Mouse (Mus musculus): ENCODE data around the gene Ccdc22. TPM values are rescaled to one million over a fixed set of nuclear protein-coding genes. Genes with fewer than 3 reads are reported as not detected.

Gene Ccdc22
- total and polyA plus RNA-seq, 3 experiments = 23.9 to 32.4 (median 26.0) TPM

GRCm38 (mm10) chrX:7610035-7610434 is 4.7 kb upstream of the Ccdc22 start:
- dilution Hi-C loops (cut with MboI; ENCODE audit: extremely low pct_ligation_motif_present, extremely low pct_unique_long_range_greater_than_20kb, low sequenced_read_pairs) = no loop called here
- Histone ChIP-seq H3K27me3 (replicated peaks) (peaks cover 6% of the 10 kb centered on the region), H3K9ac (ENCODE audit: insufficient read depth, low read depth) (no peak overlapping the region), H3K4me2 (ENCODE audit: insufficient read depth, low read depth, poor library complexity, severe bottlenecking) (no peak overlapping the region), H3K9me3 (replicated peaks; ENCODE audit: low read length) (no peaks in the 10 kb centered on the region), H3K27ac (ENCODE audit: insufficient read depth, low read depth) (no peak overlapping the region), H3K79me2 (replicated peaks; ENCODE audit: control insufficient read depth, extremely low read depth, insufficient read depth, poor library complexity, severe bottlenecking) (no peaks in the 10 kb centered on the region), H3K4me3 (replicated peaks in 1 of 3; ENCODE audit: low read depth in 2 of 3, low read length in 2 of 3, poor library complexity in 1 of 3) (no peak overlapping the region), H3K36me3 (replicated peaks in 1 of 2; ENCODE audit: control insufficient read depth in 1 of 2, insufficient read depth in 1 of 2, low read length in 1 of 2) (no peaks in the 10 kb centered on the region), H3K4me1 (ENCODE audit: control insufficient read depth in 1 of 2, insufficient read depth in 2 of 2) (no peaks in the 10 kb centered on the region)
- TF ChIP-seq GABPA (IDR thresholded peaks at IDR 0.05; ENCODE audit: insufficient replicate concordance, low read depth, low read length) = no peak
- no peak for TF ChIP-seq JUND (conservative IDR thresholded peaks at IDR 0.05; ENCODE audit: low read depth, low read length)
- TF ChIP-seq MXI1 (IDR thresholded peaks at IDR 0.05; ENCODE audit: low read depth, low read length) = no peak
- TF ChIP-seq ZC3H11A (IDR thresholded peaks at IDR 0.05; ENCODE audit: low read depth, low read length) = no peak
- TF ChIP-seq POLR2AphosphoS2 (IDR thresholded peaks at IDR 0.05; ENCODE audit: low read depth, low read length) = no peak
- TF ChIP-seq NRF1 (IDR thresholded peaks at IDR 0.05; ENCODE audit: low read depth, low read length) = no peak
- no peak for TF ChIP-seq NELFE (IDR thresholded peaks at IDR 0.05; ENCODE audit: low read depth, low read length)
- no peak for TF ChIP-seq ZNF384 (IDR thresholded peaks at IDR 0.05; ENCODE audit: low read depth, low read length)
- no peak for TF ChIP-seq IRF4 (IDR thresholded peaks at IDR 0.05; ENCODE audit: low read depth, low read length)
- TF ChIP-seq TBP (conservative IDR thresholded peaks at IDR 0.05; ENCODE audit: low read depth, low read length) = no peak
- TF ChIP-seq USF2 (conservative IDR thresholded peaks at IDR 0.05; ENCODE audit: low read depth, low read length) = no peak
- no peak for TF ChIP-seq MAX (IDR thresholded peaks at IDR 0.05; ENCODE audit: low read length)
- no peak for TF ChIP-seq SIN3A (IDR thresholded peaks at IDR 0.05; ENCODE audit: low read length)
- TF ChIP-seq RAD21 (IDR thresholded peaks at IDR 0.05; ENCODE audit: low read depth, low read length) = no peak
- in situ Hi-C loops (cut with MboI; ENCODE audit: low pct_ligation_motif_present, low pct_unique_long_range_greater_than_20kb, low sequenced_read_pairs) = no loop called here
- DNase-seq (ENCODE audit: extremely low read depth) = no peak

- Histone ChIP-seq H3K27ac (ENCODE audit: insufficient read depth, low read depth) (no peak within 1 kb of the TSS), H3K79me2 (replicated peaks; ENCODE audit: control insufficient read depth, extremely low read depth, insufficient read depth, poor library complexity, severe bottlenecking) (peaks cover 3% of the 10 kb centered on the region; the same call in 1 of the 2 replicates), H3K27me3 (replicated peaks) (peaks cover 5% of the 10 kb centered on the region), H3K4me3 (replicated peaks in 1 of 3; ENCODE audit: low read depth in 2 of 3, low read length in 2 of 3, poor library complexity in 1 of 3) (no peak within 1 kb of the TSS), H3K4me2 (ENCODE audit: insufficient read depth, low read depth, poor library complexity, severe bottlenecking) (no peak within 1 kb of the TSS), H3K36me3 (replicated peaks in 1 of 2; ENCODE audit: control insufficient read depth in 1 of 2, insufficient read depth in 1 of 2, low read length in 1 of 2) (peaks cover 5 to 18% of the 10 kb centered on the region in 2 experiments), H3K4me1 (ENCODE audit: control insufficient read depth in 1 of 2, insufficient read depth in 2 of 2) (peaks cover 3 to 12% of the 10 kb centered on the region in 2 experiments; a peak in 3 of 4 replicates), H3K9me3 (replicated peaks; ENCODE audit: low read length) (no peaks in the 10 kb centered on the region), H3K9ac (ENCODE audit: insufficient read depth, low read depth) (no peak within 1 kb of the TSS)
- dilution Hi-C loops (cut with MboI; ENCODE audit: extremely low pct_ligation_motif_present, extremely low pct_unique_long_range_greater_than_20kb, low sequenced_read_pairs) (no loop called here), in situ Hi-C loops (cut with MboI; ENCODE audit: low pct_ligation_motif_present, low pct_unique_long_range_greater_than_20kb, low sequenced_read_pairs) (no loop called here)
- no peak for DNase-seq (ENCODE audit: extremely low read depth)
- no peak for TF ChIP-seq ZKSCAN1 (IDR thresholded peaks at IDR 0.05; ENCODE audit: borderline replicate concordance, low read depth, low read length)
- TF ChIP-seq EP300 (IDR thresholded peaks at IDR 0.05; ENCODE audit: low read length) = no peak
- no peak for TF ChIP-seq ZMIZ1 (IDR thresholded peaks at IDR 0.05; ENCODE audit: low read depth, low read length)
- TF ChIP-seq RCOR1 (conservative IDR thresholded peaks at IDR 0.05; ENCODE audit: low read depth, low read length) = no peak
- TF ChIP-seq KAT2A (IDR thresholded peaks at IDR 0.05; ENCODE audit: insufficient replicate concordance, low read length) = no peak
- no peak for TF ChIP-seq PAX5 (IDR thresholded peaks at IDR 0.05; ENCODE audit: low read length)
- TF ChIP-seq GABPA (IDR thresholded peaks at IDR 0.05; ENCODE audit: insufficient replicate concordance, low read depth, low read length) = no peak
- TF ChIP-seq MEF2A (IDR thresholded peaks at IDR 0.05; ENCODE audit: borderline replicate concordance, low read depth, low read length) = no peak
- TF ChIP-seq RAD21 (IDR thresholded peaks at IDR 0.05; ENCODE audit: low read depth, low read length) = no peak
- no peak for TF ChIP-seq NELFE (IDR thresholded peaks at IDR 0.05; ENCODE audit: low read depth, low read length)
- no peak for TF ChIP-seq CHD1 (IDR thresholded peaks at IDR 0.05; ENCODE audit: low read depth, low read length)
- no peak for TF ChIP-seq UBTF (IDR thresholded peaks at IDR 0.05; ENCODE audit: low read depth, low read length)
- no peak for TF ChIP-seq IRF4 (IDR thresholded peaks at IDR 0.05; ENCODE audit: low read depth, low read length)
Measured at GRCm38 (mm10) chrX:7606783-7607182, 1.5 kb upstream of the Ccdc22 start, which contains the start of gene Cacna1f. Gene Cacna1f (plus strand): TSS chrX:7607083.
